Mouse (Mus musculus) G1E (cell line): ENCODE data around the gene Mtnr1a.

Experiments
- CTCF ChIP-seq: IDR thresholded peaks from 2 replicates; pipeline ENCODE4 v1.5.1; 2012; ENCODE audit warnings: low read depth, low read length, inconsistent platforms, mixed read lengths
- GATA1 ChIP-seq: IDR thresholded peaks from 2 replicates; pipeline ENCODE4 v1.6.1; 2012; ENCODE audit warnings: borderline replicate concordance, low read length, inconsistent platforms, mixed read lengths
- GATA2 ChIP-seq: IDR thresholded peaks from 2 replicates; pipeline ENCODE4 v1.6.1; 2012; ENCODE audit warnings: low read depth, low read length, inconsistent platforms, borderline replicate concordance
- POLR2AphosphoS5 ChIP-seq: IDR thresholded peaks from 2 replicates; pipeline ENCODE4 v1.6.1; 2012; ENCODE audit warnings: low read depth, low read length, inconsistent platforms; ENCODE audit not compliant: insufficient replicate concordance
- TAL1 ChIP-seq: conservative IDR thresholded peaks from 2 replicates; pipeline ENCODE4 v1.6.1; 2012; ENCODE audit warnings: low read depth, low read length, inconsistent platforms, mixed read lengths

- TF ChIP-seq POLR2AphosphoS5 (no peak), CTCF (no peak), TAL1 (no peak), GATA1 (no peak), GATA2 (no peak)
Measured at GRCm38 (mm10) chr8:45044160-45044559, 24.8 kb upstream of the Mtnr1a start.
